Mouse (Mus musculus): ENCODE results near the gene Jdp2. TPM values are rescaled to one million over a fixed set of nuclear protein-coding genes. Genes with fewer than 3 reads are reported as not detected.

Jdp2 gene
- total RNA-seq (2021) = 1 to 10 TPM; 5.4 to 6.8 TPM
- long read RNA-seq, experiment 1, partial matches to known transcripts = 0 of 4 reads
- long read RNA-seq, experiment 1, other reads (novel, unspliced or antisense) = 1 of 4 reads
- long read RNA-seq, experiment 2, partial matches to known transcripts = 3 of 7 reads
- long read RNA-seq, experiment 2, other reads (novel, unspliced or antisense) = 0 of 7 reads

DNA sequence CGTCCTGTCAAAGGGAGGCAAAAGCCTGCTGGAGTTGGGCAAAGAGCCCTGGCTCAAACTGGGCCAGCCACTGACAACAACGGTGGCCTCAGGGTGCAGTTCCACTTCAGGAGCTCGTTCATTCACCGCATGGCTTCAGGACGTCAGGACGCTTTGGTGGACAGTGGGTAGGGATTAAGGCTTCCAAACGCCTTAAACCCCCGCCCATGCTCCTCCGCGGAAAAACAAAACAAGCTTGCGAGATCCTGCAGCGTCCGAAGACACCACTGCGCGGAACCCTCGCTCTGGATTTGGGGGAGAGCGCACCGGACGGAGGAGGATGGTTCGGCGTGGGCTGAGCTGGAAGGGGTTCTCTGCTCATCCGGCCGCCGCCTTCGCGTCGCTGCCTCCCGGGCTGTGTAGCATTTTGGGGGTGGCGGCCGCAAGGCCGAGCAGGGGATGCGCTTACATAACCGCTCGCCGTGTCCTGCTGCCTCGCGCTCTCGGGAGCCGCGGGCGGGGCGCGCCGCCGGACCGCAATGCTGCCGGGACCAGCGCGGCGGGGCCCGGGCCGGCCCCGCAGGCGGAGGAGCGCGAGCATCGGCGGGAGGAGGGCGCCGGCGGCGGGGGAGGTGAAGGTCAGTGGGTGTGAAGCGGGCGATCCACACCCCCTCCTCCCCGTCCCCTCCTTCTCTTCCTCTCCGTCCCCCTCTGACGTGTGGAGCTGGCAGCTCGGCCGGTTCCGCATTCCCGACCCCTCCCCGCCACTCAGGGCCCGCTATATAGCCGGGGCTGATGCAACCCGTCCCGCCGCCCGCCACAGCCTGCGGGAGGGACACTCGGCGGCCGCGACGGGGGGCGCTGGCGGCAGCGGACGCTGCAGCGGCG lies at the start of gene Jdp2:
Jdp2 (plus strand) TSS at position 417 of the 867 bp plus-strand sequence.
- peak; percentile 94 for DNase-seq

DNA sequence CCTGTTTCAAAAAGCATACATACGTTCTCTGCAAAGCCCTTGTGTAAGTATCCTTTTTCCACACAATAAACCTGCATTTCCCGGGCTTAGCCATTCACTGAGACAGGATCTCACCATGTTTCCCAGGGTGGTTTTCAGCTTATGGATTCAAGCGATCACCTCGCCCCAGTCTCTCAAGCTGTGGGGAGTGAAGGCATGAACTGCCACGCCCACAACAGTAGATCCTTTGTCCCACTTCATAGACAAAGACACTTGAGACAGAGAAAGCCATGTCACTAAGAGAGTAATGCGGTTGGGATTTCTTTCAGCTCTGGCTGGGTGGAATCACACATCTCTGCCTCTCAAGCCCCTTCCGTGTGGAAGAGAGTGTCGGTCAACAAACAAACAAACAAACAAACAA lies 49.2 kb upstream of the Jdp2 start:
- DNase-seq = no peak

DNA sequence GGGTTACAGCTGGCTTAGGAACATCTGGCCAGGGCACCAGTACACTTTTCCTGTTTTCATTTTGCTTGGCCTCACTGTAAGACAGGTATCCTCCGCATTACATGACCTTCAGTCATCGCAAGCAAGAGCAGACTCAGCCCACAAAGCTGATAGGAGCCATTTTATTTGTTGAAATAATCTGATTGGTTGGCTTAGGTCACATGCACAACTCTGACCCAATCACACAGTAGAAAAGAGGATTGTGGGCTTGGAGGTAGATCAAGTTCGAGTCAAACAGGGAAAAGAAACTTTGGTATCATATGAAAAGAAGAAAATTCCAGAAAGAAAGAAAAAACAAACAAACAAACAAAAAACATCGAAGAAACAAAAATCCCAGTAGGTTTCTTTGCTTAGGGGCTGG lies 48.4 kb upstream of the Jdp2 start:
- DNase-seq = no peak

DNA sequence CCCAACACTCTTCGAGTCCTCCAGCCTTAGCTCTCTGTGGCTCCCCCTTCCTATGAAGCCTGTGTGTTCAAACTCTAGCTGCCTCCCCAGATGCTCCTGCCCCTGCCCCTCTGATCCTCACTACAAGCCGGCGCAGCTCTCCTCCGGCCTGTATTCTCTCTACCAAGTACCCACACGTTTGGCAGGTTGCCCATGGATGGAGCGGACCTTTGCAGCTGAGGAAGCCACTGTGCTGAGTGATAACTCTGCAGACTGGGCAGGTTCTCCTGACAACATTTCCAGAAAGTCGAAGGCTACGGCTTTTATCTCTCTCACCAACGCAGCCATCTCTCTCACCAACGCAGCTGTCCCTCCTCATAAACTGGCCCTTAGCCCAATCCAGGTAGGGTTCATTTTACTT lies 39.5 kb upstream of the Jdp2 start:
- no peak for DNase-seq

DNA sequence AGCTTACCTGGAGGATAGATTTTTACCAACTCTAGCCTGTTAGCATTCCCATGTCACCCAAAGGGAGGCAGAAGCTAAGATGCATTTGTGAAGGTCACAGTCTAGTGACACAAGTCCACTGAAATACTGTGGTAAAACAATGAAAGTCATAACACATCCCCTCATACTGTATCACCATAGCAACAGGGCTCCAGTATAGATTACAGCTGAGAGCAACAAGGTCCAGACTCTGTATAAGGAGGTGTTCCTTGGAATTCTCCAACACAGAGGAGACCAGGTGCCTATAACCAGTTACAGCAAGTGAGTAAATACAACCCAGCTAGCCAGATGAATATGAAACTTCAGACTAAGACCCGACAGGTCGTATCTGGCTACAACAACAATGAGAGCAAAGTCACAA lies 33.4 kb upstream of the Jdp2 start:
- no peak for DNase-seq

DNA sequence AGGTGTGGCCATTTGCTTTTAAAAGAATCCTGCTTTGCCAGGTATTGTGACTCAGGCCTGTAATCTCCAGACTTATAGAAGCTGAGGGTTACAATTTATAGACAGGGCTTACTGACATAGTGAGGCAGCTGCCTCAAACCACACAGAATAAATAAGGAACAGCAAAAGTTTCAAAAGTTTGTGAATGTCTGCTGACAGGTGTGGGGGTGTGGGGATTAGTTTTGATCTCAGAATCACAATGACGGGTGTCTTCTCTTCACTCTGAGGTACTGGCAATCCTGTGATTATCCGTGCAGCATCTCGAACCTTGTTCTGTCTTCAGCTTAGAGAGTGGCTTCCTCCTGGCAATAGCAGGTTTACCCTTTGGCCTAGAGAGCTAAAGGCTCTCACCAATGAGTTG lies 30.5 kb upstream of the Jdp2 start:
- DNase-seq = no peak

DNA sequence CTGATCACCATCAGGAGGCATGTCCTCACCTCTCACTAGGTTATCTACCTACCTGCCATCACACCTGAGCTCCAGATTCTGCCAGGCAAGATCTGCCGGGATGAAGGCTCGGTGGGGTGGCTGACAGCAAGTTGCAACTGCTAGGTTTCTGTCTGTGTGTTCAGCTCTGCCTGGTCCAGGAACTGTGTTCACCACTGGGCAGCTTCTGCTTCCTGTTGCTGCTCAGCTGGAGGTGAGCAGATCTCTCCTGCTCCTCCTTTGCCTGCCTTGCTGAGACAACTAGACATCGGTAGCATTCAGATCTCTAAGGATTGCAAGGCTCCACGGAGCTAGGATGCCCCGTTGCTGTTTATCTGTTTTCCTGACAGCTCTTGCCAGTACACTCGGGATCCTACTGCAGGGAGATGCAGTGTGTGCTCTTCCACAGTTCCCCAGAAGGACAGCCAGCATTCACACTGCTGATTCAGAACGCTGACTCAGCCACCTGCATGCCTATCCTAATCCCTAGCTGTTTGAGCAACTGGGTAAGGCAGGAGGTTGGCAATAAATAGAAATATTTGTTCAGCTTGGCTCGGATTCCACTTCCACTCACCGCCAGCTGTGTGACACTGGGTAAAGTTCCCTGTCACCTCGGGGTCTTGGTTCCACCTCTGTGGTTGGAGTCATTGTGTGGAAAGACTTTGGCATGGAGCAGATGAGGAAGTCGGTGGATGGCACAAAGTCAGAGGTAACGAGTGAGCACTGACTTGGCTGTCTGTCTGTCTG lies 29.3 kb upstream of the Jdp2 start:
- peak; percentile 24 for DNase-seq

DNA sequence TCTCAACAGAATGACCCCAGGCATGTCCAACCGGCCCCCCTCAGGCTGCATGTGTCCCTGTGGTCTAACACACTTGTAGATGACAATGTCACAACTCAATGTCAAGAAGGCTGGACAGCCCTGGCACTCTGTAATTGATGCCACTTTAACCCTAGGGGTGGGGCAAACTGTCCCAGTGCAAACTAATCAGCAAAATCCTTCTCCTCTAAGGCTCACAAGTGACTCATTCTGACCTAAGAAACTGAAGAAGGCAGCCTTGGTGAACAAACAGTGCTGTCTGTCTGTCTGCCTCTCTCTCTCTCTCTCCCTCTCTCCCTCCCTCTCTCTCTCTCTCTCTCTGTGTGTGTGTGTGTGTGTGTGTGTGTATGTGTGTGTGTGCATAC lies 28.7 kb upstream of the Jdp2 start:
- no peak for DNase-seq

DNA sequence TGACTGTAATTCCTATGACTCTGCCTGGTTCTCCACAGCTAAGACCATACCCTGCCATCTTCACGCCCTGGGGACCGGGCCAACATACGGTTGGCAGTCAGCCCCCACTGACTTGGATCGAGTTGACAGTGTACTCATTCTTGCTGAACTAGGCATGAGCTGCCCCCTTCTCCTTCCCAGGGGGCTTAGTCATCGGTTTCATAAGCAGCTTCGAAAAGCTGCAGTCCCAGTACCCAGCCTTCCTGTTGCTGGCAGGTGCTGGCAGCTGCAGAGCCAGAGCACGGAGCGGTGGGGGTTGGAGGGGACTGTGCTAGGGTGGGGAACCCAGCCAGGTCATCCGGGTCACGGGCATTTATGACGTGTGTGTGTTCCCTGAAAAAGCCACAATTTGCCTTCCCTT lies 27.5 kb upstream of the Jdp2 start:
- DNase-seq = peak; percentile 71

DNA sequence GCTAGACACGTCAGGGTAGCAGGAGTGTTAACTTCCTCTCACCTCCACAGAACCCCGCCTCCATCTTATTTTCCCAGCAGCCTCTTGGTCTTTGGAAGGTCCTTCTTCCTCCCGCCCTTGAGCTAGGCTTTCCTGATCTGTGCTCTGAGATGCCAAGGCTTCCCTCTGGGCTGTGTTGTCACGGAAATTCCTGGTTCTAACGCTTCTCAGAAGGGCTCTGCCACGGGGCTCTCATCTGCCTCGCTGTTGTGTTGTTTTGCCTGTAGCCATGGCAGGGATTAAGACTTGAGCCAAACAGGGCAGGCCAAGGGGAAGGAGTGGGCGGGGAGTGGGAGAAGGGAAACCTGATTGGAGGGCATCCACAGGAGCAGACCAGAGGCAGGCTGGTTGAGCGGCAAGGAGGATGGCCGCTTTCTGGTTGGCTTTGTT lies 26.8 kb upstream of the Jdp2 start:
- DNase-seq = peak; percentile 89

DNA sequence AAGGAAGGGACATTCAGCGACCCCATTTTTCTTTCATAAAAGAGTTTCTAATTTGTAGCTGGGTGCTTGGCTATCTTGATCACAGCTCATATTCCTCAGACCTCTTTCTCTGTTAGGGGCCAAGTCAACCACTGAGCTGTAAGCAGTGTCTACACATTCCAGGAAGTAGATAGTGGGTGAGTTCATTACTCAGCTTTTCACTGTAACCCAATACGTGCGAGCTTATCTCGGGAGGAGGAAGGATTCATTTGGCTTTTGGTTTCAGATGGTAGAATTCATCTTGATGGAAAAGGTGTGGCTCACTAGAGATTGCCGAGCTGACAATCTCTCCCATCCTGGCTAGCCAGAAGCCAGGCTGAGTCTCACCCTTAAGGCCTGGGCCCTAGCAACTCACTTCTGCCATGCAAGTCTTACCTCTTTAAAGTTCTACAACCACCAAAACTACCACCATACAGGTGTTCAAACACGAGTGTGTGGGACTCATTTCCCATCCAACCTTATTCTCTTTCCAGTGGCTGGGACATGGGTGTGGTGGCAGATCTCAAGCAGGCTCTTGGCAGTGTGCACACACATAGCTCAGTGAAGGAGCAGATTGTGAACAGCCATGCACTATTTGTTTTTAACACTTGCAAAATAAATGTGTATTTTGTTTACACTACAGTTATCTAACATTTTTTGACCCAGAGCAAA lies 23.9 kb upstream of the Jdp2 start:
- DNase-seq = no peak

DNA sequence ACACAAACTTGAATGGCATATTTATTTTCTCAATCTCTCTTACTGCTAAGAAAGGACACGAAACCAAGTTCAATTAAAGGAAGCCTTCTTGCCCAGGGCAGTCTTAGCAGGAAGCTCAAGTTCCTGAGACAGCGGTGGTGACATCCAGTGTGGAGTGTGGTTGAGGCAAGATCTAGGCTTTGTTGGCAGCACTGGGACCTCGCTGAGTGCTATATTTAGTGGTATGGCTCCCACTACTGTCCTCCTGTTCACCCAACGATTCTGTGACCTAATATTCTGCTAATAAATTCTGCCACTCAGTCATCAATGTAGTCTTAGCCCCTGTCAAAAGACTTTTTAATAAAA lies 23.4 kb upstream of the Jdp2 start:
- no peak for DNase-seq

DNA sequence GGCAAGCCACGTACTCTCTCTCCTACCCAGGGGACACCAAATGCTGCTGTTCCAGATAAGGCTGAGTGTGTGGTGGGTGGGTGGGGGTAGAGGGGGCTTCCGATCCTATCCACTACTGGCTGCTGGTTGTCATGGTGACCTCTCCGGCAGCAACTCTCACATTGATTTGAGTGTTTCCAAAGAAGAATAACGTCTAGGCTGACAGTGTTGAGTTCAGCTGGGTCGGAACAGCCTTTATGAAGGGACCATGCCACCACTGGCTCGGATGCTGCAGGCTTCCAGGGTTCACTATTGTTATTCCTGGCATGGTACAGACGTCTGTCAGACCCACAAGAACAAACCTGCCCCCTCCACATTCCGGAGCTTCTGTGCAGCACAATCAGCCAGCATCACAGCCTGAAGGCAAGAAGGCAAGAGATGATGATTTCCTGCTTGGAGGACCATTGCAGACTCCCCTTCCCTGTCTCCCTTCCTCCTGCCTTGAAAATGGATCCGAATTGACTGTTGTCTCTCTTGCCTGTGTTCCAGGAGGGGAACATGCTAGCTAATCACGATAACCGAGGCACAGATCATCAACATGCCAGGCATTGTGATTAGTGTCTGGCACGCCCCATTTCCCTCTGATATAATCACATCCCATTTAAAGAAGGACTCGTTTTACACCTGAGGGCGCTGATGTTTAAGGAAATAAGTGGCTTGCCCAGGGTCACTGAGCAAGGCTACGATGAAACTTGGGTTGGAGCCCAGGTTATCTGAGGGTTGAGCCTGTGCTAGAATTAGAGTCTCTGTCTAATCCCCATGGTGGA lies 17.4 kb upstream of the Jdp2 start:
- DNase-seq = no peak

DNA sequence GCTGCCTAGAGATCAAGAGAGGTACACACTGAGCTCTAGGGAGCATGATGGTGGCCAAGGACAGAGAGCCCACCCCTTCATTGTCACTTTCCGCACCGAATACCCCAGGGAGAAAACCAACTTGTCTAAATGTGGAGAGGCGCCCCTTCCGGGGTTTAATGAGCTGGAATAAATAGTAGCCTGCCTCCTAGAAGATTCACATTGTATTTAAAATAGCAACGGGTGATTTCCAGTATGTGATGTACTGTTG lies 16.8 kb upstream of the Jdp2 start:
- DNase-seq = no peak

DNA sequence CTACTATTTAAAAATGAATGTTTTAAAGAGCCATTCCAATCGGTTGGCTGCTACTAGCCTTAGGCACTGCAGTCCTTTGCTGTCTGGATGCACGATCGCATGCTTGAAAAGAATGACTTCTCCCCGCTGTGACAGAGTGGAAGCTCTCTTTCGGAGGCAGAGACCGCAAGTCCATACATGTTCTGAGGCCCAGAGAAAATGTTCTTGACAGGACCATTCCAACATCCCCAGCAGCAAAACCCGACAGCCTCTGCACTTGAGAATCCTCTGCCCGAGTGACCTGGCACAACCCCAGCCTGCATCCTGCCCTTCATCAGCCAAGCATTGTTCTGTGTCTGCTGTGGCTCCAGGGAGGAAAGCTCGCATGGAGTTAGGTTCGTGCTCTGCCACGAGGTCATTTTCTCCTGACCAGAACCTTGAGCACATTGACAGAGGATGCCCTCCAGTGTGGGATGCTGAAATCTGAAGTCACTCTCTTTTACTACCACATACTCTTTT lies 13.0 kb upstream of the Jdp2 start:
- DNase-seq = peak; percentile 19

DNA sequence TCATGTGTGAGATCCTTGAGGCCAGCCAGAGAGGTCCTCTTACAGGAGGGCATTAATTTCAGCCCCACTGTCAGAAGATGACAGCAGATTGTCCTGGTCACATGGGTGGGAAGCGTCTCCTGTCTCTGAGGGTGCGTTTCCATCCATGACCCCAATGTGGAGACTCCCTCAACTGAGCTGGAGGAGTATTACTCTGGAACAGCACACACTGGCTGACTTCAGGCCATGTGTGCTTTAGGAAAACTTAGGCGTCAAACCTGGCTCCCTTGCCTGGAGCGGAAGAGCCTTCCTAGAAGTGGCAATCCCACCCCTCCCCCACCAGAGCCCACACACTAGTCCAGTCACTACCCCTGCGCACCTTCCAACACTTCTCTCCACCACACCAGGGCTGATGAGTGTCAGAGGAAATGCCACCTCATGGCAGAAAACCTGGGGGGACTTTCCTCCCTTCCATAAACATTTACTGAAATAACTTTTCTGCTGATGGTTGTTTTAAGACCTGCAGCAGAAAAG lies 8.9 kb upstream of the Jdp2 start:
- no peak for DNase-seq

DNA sequence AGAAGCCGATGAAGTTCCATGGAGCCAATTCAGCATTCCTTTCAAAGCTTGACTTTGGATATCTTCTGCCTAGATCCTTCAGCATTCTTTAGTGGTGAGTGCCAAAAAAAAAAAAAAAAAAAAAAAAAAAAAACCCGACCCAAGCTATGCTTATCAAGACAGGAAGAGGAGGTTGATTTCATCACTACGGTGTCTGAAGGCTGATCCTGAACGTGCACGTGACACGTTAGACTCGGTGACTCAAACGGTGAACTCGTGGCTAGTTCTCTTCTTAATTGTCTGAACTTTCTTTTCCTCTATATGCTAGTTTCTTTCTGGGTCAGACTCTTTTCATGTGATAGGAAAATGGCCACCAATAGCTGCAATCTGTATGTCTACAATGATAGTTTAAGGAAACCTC lies 5.9 kb upstream of the Jdp2 start:
- no peak for DNase-seq

DNA sequence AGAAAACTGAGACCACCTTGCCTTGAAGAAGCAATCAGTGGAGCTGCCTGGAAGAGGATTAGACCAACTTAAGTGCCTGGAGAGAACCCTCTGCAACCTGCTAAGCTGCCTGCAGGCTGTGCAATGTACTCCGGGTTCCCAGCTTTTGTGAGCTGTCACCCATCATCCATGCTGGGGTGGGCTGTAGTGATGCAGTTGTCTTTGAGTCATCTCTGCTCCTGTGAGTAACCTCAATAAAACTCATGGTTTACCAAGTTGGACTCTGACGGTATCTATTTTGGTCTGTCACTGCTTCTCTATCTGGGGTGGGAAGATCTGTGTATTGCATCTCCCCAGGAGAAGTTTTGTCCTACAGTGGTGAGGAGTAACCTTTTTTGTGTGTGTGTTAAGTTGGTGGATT lies 4.4 kb upstream of the Jdp2 start:
- no peak for DNase-seq

DNA sequence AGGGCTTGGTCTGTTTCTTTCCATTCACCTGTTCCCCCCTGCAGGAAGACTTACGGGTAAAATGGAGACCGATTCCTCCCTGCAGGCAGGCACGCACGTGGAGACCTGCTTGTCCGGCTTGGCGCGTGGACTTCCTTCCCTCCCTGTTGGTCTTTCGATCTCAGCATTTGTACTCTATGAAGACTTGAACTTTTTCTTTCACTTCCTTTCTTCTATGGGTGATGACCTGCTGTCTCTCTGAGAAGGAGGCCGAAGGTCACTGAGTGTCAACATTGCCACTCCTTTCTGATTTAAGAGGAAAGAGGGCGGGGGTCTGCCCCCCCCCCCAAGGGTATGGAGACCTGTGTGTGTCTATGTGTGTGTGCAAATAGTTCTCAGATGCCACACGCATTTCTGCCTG lies 774 bp upstream of the Jdp2 start:
- no peak for DNase-seq

DNA sequence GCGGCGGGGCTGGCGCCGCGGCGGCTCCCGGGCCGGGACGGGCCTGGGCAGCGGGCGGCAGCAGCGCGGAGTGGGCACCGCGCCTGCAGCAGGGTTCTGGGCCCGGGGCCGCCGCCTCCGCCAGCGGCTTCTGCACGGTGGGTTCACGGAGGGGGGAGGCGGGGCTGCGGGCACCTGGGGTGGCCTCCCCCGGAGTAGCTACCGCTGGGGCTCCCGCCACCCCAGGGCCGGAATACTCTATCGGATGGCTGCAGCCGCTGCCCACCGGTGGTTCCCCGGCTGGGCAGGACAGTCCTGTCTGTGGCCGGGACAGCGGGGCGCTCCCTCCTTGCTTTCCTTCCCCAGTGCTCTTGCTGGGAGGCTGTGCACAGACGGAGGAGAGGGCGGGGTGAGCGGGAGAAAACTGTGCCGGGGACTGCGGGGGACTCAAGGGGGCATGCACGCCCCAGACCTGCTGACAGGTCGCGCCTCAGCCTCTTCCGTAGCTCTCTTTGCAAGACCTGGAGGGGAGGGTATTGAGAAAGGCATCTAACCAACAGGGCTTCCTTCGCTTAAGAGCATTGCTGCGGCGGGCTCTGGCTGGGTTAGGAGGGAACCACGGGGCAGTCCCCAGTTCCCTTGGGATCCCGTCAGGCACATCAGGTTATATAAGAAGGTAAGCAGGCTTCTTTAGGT lies 788 bp downstream of the Jdp2 start:
- no peak for DNase-seq

DNA sequence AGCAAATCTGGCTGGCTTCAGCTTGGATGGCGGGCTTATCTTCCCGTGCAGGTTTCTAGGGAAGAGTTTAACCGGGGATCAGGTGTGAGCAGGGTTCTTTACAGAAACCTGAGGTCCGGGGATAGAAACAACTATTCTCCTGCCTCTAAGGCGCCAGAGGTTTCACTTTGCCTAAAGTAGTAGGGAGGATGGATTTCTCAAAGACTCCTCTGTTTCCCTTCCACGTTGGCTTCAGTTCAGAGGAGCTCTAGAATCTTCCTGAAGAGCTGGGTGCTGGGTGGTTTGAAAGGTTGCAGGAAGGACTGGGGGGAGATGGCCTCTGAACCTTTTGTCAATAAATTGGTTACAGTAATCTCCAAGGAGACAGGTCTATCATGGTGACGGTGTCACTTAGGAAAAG lies 1.8 kb downstream of the Jdp2 start:
- no peak for DNase-seq

Data from gastrocnemius, postnatal 25 days (tissue).